Mouse (Mus musculus): ENCODE data around the gene Nagpa.

GRCm38 (mm10) chr16:5233418-5234313 is 29.9 kb upstream of the Nagpa start, which contains the start of gene Alg1:
- TF ChIP-seq POLR2A (IDR thresholded peaks at IDR 0.05; ENCODE audit: insufficient read length, low read depth) (peak; percentile 100), SRF (IDR thresholded peaks at IDR 0.05; ENCODE audit: control insufficient read depth, insufficient read length, low read depth) (no peak), CEBPB (IDR thresholded peaks at IDR 0.05; ENCODE audit: insufficient read depth, poor library complexity, severe bottlenecking) (peak; percentile 73), E2F4 (IDR thresholded peaks at IDR 0.05; ENCODE audit: insufficient read depth) (no peak), REST (IDR thresholded peaks at IDR 0.05; ENCODE audit: insufficient read depth, insufficient read length) (peak; percentile 58), TCF3 (IDR thresholded peaks at IDR 0.05; ENCODE audit: insufficient read length, low read depth) (no peak), MAX (IDR thresholded peaks at IDR 0.05; ENCODE audit: low read depth) (no peak), USF1 (IDR thresholded peaks at IDR 0.05; ENCODE audit: low read depth) (peak; percentile 95), MYOD1 (IDR thresholded peaks at IDR 0.05; ENCODE audit: control insufficient read depth in 1 of 3, insufficient read length in 2 of 3, low read depth in 2 of 3) (peak in 1 of 3 experiments; percentile 40), POLR2AphosphoS2 (IDR thresholded peaks at IDR 0.05; ENCODE audit: insufficient read length, low read depth) (peak; percentile 99)
